Mouse (Mus musculus): ENCODE measurements around the gene Ucp2. TPM values are rescaled to one million over a fixed set of nuclear protein-coding genes. Genes with fewer than 3 reads are reported as not detected.

Ucp2 gene
- polyA plus RNA-seq (2017; shearing (Covaris generic)), result 1,755 TPM

GRCm38 (mm10) chr7:100493117-100493483 lies at the start of gene Ucp2:
Gene Ucp2, plus strand, starts transcription at chr7:100493337.

DNA sequence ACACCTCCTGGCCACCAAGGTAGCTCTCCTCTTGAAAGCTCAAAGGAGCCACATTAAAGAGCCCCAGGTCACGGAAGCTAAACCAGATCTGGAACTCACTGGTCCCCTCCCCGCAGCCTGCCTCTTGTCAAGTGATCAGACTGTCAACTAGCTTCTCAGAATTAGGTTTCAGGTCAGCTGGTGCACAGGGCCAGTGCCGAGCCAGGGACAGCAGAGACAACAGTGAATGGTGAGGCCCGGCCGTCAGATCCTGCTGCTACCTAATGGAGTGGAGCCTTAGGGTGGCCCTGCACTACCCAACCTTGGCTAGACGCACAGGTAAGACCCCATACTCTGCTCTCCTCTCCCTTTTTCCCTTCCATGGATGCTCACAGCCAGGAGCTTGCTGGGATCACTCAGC lies 20.4 kb upstream of the Ucp2 start, which contains the start of gene Ucp3:
Gene Ucp3, plus strand, starts transcription at position 214 of the 400 bp plus-strand sequence.

DNA sequence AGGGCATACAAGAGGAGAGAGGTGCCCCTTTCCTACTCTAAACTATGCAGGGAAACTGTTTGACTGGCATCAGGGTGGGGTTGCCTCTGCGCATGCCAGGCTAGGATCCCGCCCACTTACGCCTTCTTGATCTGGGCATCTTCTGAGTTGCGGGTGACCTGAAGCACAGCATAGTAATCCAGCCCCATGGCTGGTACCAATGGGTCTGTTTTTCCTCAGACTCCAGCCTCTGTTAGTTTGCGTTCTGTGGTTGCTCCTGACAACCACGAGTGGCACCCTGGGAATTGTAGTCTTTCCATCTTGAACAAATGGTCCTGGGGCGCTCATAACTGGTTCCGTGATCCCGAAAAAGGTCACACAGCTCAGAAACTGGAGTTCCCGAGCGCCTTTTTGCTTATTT lies 21.4 kb downstream of the Ucp2 start, which contains the start of gene Dnajb13:
Gene Dnajb13, minus strand, starts transcription at position 388 of the 400 bp plus-strand sequence.

DNA sequence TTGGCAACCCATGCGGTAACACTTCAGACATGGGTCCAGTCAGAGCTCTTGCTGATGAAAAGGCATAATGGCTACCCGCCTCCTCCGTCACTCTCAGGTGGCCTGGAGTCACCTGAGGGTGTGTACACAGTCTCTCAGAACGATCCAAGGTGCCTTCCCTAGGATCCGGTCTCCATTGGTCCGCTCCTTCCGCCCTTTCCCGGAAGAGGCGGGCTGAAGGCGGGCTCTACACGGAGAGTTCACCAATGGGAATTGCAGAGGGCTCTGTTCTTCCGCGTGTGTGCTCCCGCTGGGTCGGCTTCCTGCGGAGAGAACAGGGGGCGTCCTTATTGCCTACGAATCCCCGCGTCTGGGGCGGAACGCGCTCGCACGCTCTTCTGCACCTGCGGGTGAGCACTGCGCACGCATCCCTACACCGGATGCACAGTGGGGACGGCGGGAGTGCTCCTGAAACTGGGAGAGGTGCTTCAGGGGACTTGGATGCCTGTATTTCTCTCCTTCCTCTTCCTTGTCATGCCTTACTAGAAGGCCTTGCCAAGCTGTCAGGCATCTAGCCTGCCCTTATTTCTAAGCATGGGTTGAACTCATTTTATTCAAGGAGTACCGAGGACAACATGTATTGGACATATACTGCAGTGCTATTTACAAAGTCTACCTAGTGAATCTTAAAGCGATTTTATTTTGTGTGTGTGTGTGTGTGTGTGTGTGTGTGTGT lies 43.8 kb downstream of the Ucp2 start, which contains the start of gene Coa4:
Gene Coa4, plus strand, starts transcription at position 268 of the 715 bp plus-strand sequence.

Other genes with a start within 250 kb of the Ucp2 start
- gene P4ha3, start 207.8 kb upstream of the Ucp2 start, polyA plus RNA-seq (2017; shearing (Covaris generic)), result not detected
- gene C2cd3, start 121.1 kb upstream of the Ucp2 start, polyA plus RNA-seq (2017; shearing (Covaris generic)), result 52.9 TPM
- 30.0 TPM for gene Ppme1, start 121.0 kb upstream of the Ucp2 start, polyA plus RNA-seq (2017; shearing (Covaris generic))
- gene Ucp3, start 20.3 kb upstream of the Ucp2 start, polyA plus RNA-seq (2017; shearing (Covaris generic)), result 0.12 TPM
- 16.0 TPM for gene Dnajb13, start 21.6 kb downstream of the Ucp2 start, polyA plus RNA-seq (2017; shearing (Covaris generic))
- 19.7 TPM for gene Coa4, start 43.7 kb downstream of the Ucp2 start, polyA plus RNA-seq (2017; shearing (Covaris generic))
- gene Rab6a, start 114.1 kb downstream of the Ucp2 start, polyA plus RNA-seq (2017; shearing (Covaris generic)), result 55.7 TPM
- 56.4 TPM for gene Mrpl48, start 115.0 kb downstream of the Ucp2 start, polyA plus RNA-seq (2017; shearing (Covaris generic))
- gene Plekhb1, start 169.1 kb downstream of the Ucp2 start, polyA plus RNA-seq (2017; shearing (Covaris generic)), result 0.22 TPM
- gene Fam168a, start 213.3 kb downstream of the Ucp2 start, polyA plus RNA-seq (2017; shearing (Covaris generic)), result 17.7 TPM

Data from CD4-positive, CD25-positive, alpha-beta regulatory T cell (primary cell).